Comparison of ENCODE assay signal across 8 mouse cellular contexts in the genomic region with DNA sequence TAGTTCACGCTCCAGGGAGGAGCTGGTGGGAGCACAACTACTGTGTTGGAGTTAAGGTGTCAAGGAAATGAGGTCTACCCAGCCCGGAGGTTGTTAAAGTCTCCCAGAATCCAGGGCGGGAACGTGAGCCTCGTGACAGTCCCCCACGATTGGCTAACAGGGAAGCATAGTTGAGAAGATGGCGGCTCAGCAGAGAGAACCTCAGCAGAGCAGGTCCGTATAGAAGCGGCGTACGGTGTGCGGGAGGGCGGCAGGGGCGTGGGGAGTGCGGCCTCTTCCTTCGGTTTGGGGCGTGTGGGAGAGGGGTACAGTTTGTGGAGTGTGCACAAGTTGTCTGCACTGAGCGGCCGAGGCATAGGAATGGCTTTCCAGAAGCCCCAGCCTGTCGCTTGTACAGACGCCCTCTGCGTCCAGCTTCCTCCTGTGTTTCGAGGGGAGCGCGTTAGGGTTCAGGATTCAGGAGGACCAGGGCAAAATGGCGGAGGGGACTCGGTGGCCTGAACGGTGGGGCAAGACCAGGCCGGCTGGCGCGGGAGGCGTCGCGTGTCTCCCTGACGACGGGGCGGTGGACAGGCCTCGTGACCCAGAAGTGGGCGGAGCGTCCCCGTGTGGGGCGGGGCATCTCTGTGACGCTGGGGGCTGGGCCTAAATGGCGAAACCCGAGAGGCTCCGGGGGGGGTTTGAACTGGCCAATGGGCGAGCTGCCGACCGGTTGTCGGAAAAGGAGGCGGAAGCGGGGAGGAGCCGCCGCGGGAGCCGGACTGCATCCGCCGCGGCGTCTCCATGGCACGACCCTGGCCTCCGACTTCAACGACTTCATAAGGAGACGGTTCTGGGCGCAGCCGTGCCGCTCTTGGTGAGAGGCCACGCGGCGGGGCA. TPM values are rescaled to one million over a fixed set of nuclear protein-coding genes. Genes with fewer than 3 reads are reported as not detected.
DNase-seq lines count a peak whose midpoint lies in the region; ATAC-seq lines count a peak whose summit lies in the region.

A gene (plus strand): TSS at position 156 of the 879 bp plus-strand sequence.

- 2% methylated on average over 65 of the region's 70 CpGs for WGBS in forebrain, embryonic 14.5 days
- WGBS in neural tube, embryonic 15.5 days = 2% methylated on average over 61 of the region's 70 CpGs

- intact Hi-C loops in heart, postnatal 14 days (cut with DNase I) = no loop called here

- no peaks in the 10 kb centered on the region for H3K9me3 ChIP-seq in forebrain, embryonic 14.5 days (replicated peaks; ENCODE audit: control insufficient read depth, low read length)
- H3K9me3 ChIP-seq in neural tube, embryonic 15.5 days (replicated peaks) = no peaks in the 10 kb centered on the region

- peak within 1 kb of the TSS; percentile 87 for H3K4me2 ChIP-seq in forebrain, embryonic 14.5 days (ENCODE audit: low read length)
- H3K4me2 ChIP-seq in neural tube, embryonic 15.5 days = peak within 1 kb of the TSS; percentile 97

- H3K9ac ChIP-seq in forebrain, embryonic 14.5 days (ENCODE audit: low read length) = peak within 1 kb of the TSS; percentile 85
- H3K9ac ChIP-seq in neural tube, embryonic 15.5 days (replicated peaks) = peak within 1 kb of the TSS; percentile 71

- H3K36me3 ChIP-seq in forebrain, embryonic 14.5 days (ENCODE audit: control insufficient read depth, insufficient read depth, low read length) = peaks cover 26% of the 10 kb centered on the region
- H3K36me3 ChIP-seq in neural tube, embryonic 15.5 days = peaks cover 25% of the 10 kb centered on the region

- H3K4me1 ChIP-seq in forebrain, embryonic 14.5 days (ENCODE audit: control insufficient read depth, insufficient read depth, low read length) = peaks cover 8% of the 10 kb centered on the region
- peaks cover 25% of the 10 kb centered on the region for H3K4me1 ChIP-seq in neural tube, embryonic 15.5 days

- peak; percentile 90 for ATAC-seq in forebrain, embryonic 14.5 days
- ATAC-seq in neural tube, embryonic 15.5 days (ENCODE audit: low FRiP score) = peak; percentile 93

- H3K27ac ChIP-seq in forebrain, embryonic 14.5 days (ENCODE audit: low read depth, low read length) = peak within 1 kb of the TSS; percentile 78
- peak within 1 kb of the TSS; percentile 86 for H3K27ac ChIP-seq in neural tube, embryonic 15.5 days (replicated peaks)

- peaks cover 5% of the 10 kb centered on the region; the same call in 1 of the 2 replicates for H3K27me3 ChIP-seq in forebrain, embryonic 14.5 days (replicated peaks; ENCODE audit: control insufficient read depth, insufficient read depth, low read length)
- no peaks in the 10 kb centered on the region for H3K27me3 ChIP-seq in neural tube, embryonic 15.5 days (replicated peaks)

- DNase-seq in ES-CJ7 (ENCODE audit: low read depth, low spot score) = peak; percentile 98
- peak; percentile 100 for DNase-seq in cerebellum, adult 11 months
- peak; percentile 99 for DNase-seq in forebrain, embryonic 14.5 days (ENCODE audit: low spot score)
- DNase-seq in heart, postnatal 14 days = peak; percentile 100
- DNase-seq in layer of hippocampus, adult 11-12 months (ENCODE audit: low spot score) = peak; percentile 99
- DNase-seq in lung, adult 18-20 months = peak; percentile 100
- peak; percentile 100 for DNase-seq in testis, postnatal 14 days (ENCODE audit: low spot score)

- peak within 1 kb of the TSS; percentile 79 for H3K4me3 ChIP-seq in forebrain, embryonic 14.5 days (ENCODE audit: low read depth, low read length)
- H3K4me3 ChIP-seq in neural tube, embryonic 15.5 days (replicated peaks) = peak within 1 kb of the TSS; percentile 67

RNA-seq across cellular contexts. Expression of the gene that starts here (rescaled TPM):
- 36.4 and 43.6 TPM in 2 replicates for polyA plus RNA-seq in forebrain, embryonic 14.5 days (2014; fragmentation: Nextera tagmentation; extraction: Ambion mirVana)
- 10 to 100 TPM; 24.5 to 29.1 TPM for total RNA-seq in heart, postnatal 14 days (2021)
- polyA plus RNA-seq in neural tube, embryonic 15.5 days (2015; fragmentation: Nextera tagmentation; extraction: Ambion mirVana) = 62.4 and 66.8 TPM in 2 replicates

Comparison
In these comparisons a context has a peak if more than half of its experiments do, and no peak if none do; other contexts are left out.
1. Peak in every context shown above with its lines: DNase-seq, ATAC-seq, H3K4me3 ChIP-seq and H3K27ac ChIP-seq.